Mouse (Mus musculus) embryo, embryonic 11.5 days (tissue): ENCODE measurements around the gene Arl15.

Experiments
- DNase-seq: peaks from one replicate; pipeline ENCODE4 v3.0.0-alpha.2; 2012; ENCODE audit warnings: low read depth, low spot score

The Arl15 gene

GRCm38 (mm10) chr13:113800246-113800645, 5.9 kb downstream of the Arl15 start:
- no peak for DNase-seq

GRCm38 (mm10) chr13:113802571-113802970, 8.3 kb downstream of the Arl15 start:
- DNase-seq = no peak

GRCm38 (mm10) chr13:113811141-113811540, 16.8 kb downstream of the Arl15 start:
- no peak for DNase-seq

DNA sequence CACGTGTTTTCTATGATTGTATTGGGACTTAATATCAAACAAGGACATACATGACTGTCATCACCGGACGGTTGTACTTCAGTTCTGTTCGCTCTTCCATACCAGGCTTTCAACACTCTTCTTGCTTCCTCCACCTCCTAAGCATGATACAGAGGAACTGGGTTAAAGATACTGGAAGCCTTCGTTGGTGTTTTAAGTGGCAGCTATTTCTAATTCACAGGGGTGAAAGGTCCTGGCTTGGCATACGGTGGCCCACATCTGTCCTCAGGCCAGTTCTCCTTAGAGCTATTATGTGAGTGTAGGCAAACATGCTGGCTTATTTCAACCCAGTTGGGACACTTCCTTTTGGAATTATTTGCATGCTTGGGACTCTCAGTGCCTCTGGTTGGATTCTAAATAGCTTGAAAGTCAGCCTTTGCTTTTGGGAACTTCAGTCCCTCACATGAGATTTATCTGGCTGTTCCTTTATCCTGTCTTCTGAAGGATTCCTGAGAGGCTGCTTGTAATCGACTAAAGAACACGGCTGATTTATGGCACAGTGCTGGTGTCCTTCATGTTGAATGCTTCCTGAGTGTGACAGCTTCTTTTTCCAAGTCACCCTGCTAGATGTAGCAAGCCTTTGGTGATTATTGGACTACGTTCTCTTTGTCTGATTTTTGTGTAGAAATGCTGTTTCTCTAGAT, 17.7 kb downstream of the Arl15 start:
- peak; percentile 38 for DNase-seq

- DNase-seq = no peak
Observed at GRCm38 (mm10) chr13:113812593-113812975, 18.3 kb downstream of the Arl15 start.

- no peak for DNase-seq
Observed at GRCm38 (mm10) chr13:113814121-113814520, 19.8 kb downstream of the Arl15 start.

GRCm38 (mm10) chr13:113815697-113816420, 21.6 kb downstream of the Arl15 start:
- DNase-seq = no peak

- no peak for DNase-seq
Observed at GRCm38 (mm10) chr13:113816421-113816810, 22.1 kb downstream of the Arl15 start.

GRCm38 (mm10) chr13:113819006-113819405, 24.7 kb downstream of the Arl15 start:
- DNase-seq = no peak

DNA sequence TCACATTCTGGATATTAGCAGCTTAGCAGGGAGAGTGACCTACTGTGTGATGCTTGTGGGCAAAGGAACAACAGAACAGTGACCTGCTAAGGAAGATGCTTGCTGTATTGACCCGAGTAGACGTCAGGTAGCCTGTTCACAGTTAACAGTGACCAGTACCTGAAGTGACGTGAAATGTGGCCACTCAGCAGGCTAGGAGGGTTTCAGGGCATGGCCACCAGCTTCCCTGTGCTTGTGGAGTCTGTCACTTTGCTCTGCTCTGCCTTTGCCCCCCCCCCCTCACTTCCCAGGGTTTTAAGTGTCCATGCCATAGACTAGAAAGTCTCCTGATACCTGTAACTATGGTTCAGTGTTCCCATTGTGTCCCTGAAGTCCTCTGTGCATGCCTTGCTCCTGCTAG, 25.9 kb downstream of the Arl15 start:
- no peak for DNase-seq

DNA sequence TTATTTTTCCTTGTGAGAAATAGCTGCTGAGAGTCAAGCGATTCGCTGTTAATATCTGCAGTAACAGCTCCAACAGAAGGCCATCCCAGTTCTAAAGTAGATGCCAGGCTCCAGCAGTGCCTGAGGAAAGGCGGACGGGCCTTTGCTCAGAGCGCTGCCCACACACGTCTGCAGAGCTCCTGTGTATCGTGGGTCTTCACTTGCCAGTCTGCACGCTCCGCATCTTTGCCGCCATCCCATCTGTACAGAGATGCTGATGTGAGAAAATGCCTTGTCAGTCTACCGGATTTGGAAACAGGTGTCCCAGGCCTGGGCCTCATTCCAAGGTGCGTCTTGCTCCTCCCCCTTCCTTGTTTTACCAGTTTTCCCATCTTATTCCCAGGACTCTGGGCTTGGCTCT, 27.6 kb downstream of the Arl15 start:
- DNase-seq = no peak

- no peak for DNase-seq
Observed at GRCm38 (mm10) chr13:113824027-113824426, 29.7 kb downstream of the Arl15 start.

- DNase-seq = no peak
Observed at GRCm38 (mm10) chr13:113828633-113829032, 34.3 kb downstream of the Arl15 start.

GRCm38 (mm10) chr13:113829079-113829478, 34.8 kb downstream of the Arl15 start:
- DNase-seq = no peak

DNA sequence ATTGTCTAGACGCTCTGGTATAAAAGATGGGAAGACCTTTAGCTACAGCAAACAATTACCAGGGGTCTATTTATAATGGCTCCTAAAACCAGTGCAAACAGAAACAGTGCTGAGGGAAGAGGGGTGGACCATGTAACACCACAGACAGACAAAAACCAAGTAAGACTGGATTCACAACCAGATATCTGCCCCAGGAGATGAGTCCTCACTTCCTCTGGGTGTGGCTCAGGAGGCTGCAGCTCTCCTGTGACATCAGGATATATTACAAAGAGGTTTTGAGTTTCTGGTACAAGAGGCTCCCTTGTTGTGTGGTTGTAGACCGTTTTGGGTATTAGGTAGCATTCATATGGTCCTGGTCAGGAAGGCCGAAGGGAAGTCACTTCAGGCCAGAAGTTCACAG, 36.5 kb downstream of the Arl15 start:
- no peak for DNase-seq

GRCm38 (mm10) chr13:113832947-113833346, 38.6 kb downstream of the Arl15 start:
- DNase-seq = no peak

DNA sequence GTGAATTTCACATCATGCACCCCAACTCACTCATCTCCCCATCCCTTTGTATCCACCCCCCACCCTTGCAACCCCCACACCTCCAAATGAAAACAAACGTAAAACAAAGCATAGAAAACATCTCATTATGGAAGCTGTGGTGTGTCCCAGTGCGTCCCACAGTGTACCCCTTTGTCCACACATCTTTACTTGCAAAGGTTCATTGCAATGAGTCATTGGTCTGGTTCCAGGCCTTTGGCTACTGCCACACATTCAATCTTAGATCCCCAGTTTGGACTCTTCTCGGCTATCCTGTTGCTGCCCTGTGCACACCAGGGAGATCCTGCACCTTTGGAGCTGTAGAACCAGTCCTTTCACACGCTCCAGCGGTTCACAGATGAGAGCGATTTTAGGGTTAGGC, 41.6 kb downstream of the Arl15 start:
- DNase-seq = no peak

- no peak for DNase-seq
Observed at GRCm38 (mm10) chr13:113838601-113839576, 44.6 kb downstream of the Arl15 start.

DNA sequence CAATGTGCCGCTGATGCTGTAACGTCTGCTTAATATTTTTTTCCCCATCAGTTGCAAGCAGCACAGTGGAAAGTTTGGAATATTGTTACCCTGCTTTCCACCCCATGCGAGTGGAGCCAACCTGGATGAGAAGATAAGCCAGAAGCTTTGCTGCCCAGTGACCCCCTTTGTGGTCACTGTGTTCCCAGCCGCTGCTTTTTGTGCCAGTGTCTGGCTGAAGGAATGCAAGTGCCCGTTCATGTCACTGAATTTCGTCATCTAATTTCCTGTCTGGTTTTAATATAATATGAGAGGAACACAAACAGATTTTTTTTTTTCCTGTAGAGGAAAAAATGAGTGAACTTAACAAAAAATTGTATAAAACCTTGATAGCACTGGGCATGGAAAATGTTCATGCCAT, 46.1 kb downstream of the Arl15 start:
- DNase-seq = no peak

- no peak for DNase-seq
Observed at GRCm38 (mm10) chr13:113842411-113843309, 48.4 kb downstream of the Arl15 start.

GRCm38 (mm10) chr13:113843310-113843649, 49.0 kb downstream of the Arl15 start:
- no peak for DNase-seq
